In genomic region chr9:54892111-54892510, GRCm38 (mm10) we compare ENCODE assay signal across 17 mouse cellular contexts. TPM values are rescaled to one million over a fixed set of nuclear protein-coding genes. Genes with fewer than 3 reads are reported as not detected.
"Had no signal": no experiment of that assay in that cellular context is flagged by ENCODE, and none has a peak within 500 bp of the region (broad histone marks: within the 10 kb centered on the region; RNA-seq: fewer than 3 reads in every experiment).

No protein-coding gene starts in this region.

- H3K4me3 ChIP-seq: limb, embryonic 12.5 days; midbrain, embryonic 13.5 days had no signal

- ATAC-seq: inflammation-experienced regulatory T-cells, adult 6 months; midbrain, embryonic 13.5 days had no signal

- H3K9ac ChIP-seq: limb, embryonic 12.5 days; liver, embryonic 14.5 days; midbrain, embryonic 13.5 days had no signal

- H3K9me3 ChIP-seq: limb, embryonic 12.5 days; midbrain, embryonic 13.5 days had no signal

- H3K4me2 ChIP-seq: limb, embryonic 12.5 days; midbrain, embryonic 13.5 days had no signal

- DNase-seq: kidney, adult 9 months; kidney, postnatal 36 days; liver; lung, adult 2 months; retina, postnatal 1 day; right cerebral cortex, postnatal 4 days; spleen, adult 18-20 months; thymus, postnatal 4 days had no signal

- H3K27ac ChIP-seq: kidney, postnatal 0 days; limb, embryonic 12.5 days; liver, embryonic 14.5 days; midbrain, embryonic 13.5 days had no signal

- H3K27me3 ChIP-seq: limb, embryonic 12.5 days; midbrain, embryonic 13.5 days had no signal

- H3K4me1 ChIP-seq: limb, embryonic 12.5 days; midbrain, embryonic 13.5 days had no signal

RNA-seq across cellular contexts. Expression of gene AY074887, which starts 58.7 kb away (rescaled TPM):
- total RNA-seq: layer of hippocampus, adult 18-20 months; left cerebral cortex, postnatal 36 days; midbrain, postnatal 0 days; neutrophil, adult 5-6 weeks had no signal
- polyA plus RNA-seq: lung, adult 2 months had no signal
